Mouse (Mus musculus) erythroblast, embryonic 14.5 days (primary cell): ENCODE measurements around the gene Cyp1b1.

ENCODE experiments used
- GATA1 ChIP-seq: IDR thresholded peaks from 2 replicates; pipeline ENCODE4 v1.6.1; 2012; ENCODE audit warnings: low read length, inconsistent platforms, mixed read lengths
- TAL1 ChIP-seq: IDR thresholded peaks from 3 replicates; pipeline ENCODE4 v1.6.1; 2012; ENCODE audit warnings: low read length, inconsistent platforms, mixed read lengths

DNA sequence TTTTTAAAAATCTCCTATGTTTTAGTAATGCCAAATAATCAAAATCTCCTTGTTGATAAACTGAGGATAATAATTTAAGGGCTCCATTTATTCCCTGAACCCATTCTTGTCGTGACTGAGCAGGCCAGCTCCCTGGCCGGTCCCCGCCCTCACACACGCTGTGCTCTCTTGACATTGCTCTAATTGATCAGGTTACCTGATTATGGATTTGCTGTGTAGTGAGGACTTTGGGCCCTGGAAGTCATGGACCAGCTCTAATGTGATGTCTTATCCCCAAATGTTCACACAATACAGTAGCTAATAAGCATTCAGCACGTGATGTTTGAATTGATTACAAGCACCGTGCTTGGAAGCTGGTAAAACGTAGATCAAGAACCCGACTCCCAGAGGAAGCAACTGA, 56.0 kb downstream of the Cyp1b1 start:
- TF ChIP-seq GATA1 (no peak), TAL1 (no peak)
